Mouse (Mus musculus): ENCODE measurements around the gene Btbd2.

GRCm38 (mm10) chr10:80614351-80614750, 42.5 kb downstream of the Btbd2 start:
- no peak for TF ChIP-seq CTCF (IDR thresholded peaks at IDR 0.05; ENCODE audit: control insufficient read depth, insufficient read depth, low read length)
- TF ChIP-seq POLR2A (IDR thresholded peaks at IDR 0.05; ENCODE audit: borderline replicate concordance, control insufficient read depth, low read depth, low read length), result no peak

Measured in bone marrow, adult 2 months (tissue).